Mouse (Mus musculus) kidney, adult 8-10 months (tissue): Measurements from ENCODE around the gene Tbc1d2.
"Not testable (repeated sequence)": the region's sequence is repeated elsewhere in the genome, so short reads cannot be mapped to it uniquely, and the experiment has no call there.

Experiments
- DNase-seq, 2 experiments: peaks; one replicate each; pipeline ENCODE4 v3.0.0; 2022

Gene Tbc1d2

DNA sequence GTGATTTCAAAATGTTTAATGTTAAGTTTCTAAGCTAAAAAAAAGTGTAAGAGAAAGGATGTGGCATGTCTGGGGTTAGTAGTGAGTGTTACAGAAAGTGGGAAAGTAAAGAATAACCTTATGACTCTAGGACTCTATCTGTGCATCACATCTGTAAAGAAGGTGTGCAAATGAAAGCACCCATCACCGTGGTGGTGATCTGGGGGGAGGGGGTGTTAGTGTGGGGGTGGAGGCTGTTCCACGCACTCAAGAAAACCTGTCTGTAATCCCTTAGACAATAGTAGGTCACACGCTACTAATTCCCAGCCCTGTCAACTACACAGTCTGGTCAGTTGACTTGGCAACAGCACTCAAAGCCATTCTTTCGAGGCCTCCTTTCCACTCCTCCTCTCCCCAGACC lies 8.7 kb downstream of the Tbc1d2 start:
- no peak for DNase-seq

GRCm38 (mm10) chr4:46639866-46640265 lies 10.1 kb downstream of the Tbc1d2 start:
- no peak for DNase-seq

DNA sequence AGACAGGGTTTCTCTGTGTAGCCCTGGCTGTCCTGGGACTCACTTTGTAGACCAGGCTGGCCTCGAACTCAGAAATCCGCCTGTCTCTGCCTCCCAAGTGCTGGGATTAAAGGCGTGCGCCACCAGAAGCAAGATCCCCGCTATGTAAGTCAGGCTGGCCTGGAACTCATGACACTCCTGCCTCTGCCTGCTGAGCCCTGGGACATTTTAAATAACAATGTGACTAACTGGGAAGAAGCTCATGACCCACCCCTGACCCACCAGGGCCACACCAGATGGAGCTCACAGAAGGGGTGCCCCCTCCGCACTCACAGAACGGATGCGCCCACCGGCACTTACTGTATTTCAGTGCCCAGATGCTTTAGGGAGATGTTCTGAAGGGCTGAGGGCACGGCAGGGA lies 12.8 kb downstream of the Tbc1d2 start:
- not testable (repeated sequence) for DNase-seq

DNA sequence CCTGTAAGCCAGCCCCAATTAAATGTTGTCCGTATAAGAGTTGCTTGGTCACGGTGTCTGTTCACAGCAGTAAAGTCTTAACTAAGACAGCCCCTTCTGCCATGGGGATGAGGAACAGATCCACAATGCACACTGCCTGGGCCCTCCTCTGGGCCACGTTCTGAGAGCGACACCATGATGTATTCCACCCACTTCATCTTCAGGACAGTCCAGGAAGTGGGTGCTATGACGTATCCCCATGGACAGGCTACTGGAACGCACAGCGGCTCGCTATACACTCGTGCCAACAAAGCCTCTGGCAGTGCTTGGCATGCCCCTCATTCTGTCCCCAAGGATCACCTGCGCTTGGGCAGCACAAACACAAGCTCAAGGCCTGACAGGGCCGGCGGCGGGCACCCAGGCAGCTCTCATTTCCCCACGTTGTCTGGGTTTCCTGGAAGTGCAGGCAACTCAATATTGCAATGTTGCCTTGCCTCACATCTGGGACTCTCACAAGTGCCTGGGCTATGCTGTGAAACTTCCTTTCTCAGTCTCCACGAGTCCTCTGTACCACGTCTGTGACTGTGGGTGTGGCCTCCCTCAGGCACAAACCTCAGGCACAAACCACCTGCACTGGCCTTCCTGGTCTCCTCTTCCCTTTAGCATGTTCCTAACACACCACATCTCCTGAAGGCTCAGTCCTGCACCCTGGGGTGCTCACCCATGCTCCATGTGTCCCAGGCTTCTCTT lies 14.1 kb downstream of the Tbc1d2 start:
- DNase-seq, result no peak

GRCm38 (mm10) chr4:46634881-46635280 lies 15.1 kb downstream of the Tbc1d2 start:
- no peak for DNase-seq

DNA sequence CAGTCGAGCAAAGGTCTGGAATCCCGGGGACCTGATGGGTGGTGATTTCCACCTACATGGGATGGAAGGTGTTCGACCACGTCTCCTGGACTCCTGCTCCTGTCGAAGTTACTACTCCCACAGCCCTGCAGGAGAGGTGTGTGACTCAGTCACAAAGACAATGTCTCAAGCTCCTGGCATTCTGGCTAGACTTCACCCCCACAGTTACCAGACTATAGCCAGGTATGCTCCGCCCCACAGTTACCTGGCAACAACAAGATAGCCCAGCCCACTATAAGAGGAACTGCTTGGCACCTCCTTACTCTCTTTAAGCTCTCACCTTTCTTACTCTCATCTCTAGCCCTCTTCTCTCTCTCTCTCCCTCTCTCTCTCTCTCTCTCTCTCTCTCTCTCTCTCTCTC lies 16.4 kb downstream of the Tbc1d2 start:
- not testable (repeated sequence) for DNase-seq

DNA sequence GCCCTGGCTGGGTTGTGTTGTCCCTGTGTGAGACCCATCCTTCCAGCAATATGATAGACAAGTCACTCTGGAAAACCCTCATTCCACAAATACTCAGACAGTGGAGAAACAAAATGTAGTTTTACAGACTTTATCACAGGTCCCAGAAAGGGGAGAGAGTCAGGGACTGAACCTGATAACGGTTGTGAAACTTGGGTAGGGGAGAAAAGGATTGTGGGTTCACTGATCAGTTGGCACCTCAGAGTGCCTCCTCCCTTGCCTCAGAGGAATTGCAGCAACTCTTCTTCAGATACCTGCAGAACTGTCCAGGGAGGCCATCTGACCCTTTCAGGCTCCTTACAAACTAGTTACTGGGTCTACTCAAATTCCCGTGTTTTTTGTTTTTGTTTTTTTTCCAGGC lies 17.5 kb downstream of the Tbc1d2 start:
- no peak for DNase-seq

- DNase-seq, result peak; percentile 25 to 30
Measured at GRCm38 (mm10) chr4:46630390-46630789, 19.6 kb downstream of the Tbc1d2 start.

DNA sequence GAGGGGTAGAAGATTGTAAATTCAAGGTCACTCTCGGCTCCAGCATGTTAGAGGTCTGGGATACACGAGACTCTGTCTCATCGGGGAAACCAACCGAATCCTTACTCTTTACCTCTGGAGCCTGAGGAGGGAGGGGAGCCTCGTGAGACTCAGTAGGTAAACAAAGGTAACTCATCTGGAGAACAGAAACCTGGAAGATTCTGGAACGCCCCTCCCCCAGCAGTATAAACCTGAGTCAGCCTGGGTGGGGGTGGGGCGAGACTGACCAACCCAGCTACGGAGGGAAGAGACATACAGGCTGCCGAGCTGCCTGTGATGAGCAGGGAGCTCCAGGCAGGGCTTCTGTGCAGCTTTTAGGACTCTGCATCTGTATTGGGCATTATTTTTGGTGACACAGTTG lies 21.1 kb downstream of the Tbc1d2 start:
- no peak for DNase-seq

- no peak for DNase-seq
Measured at GRCm38 (mm10) chr4:46628081-46628480, 21.9 kb downstream of the Tbc1d2 start.

DNA sequence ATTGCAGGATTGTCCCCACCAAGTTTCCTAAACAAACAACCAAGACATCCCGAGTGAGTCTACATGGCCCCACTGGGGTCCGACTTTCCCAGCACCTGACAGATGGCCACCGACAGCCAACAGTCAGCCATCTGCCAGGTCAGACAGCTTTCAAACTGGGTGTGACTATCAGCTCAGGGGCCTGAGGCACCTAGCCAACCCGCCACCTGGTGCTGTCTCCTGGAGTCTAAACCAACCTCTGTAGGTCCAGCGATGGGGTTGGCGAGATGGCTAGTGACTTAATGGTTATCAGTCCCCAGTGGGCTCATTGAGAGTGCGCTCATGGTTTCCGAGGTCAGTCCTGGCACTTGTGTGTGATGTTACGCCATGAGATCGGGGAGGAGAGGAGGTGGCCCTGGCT lies 24.9 kb downstream of the Tbc1d2 start:
- no peak for DNase-seq

DNA sequence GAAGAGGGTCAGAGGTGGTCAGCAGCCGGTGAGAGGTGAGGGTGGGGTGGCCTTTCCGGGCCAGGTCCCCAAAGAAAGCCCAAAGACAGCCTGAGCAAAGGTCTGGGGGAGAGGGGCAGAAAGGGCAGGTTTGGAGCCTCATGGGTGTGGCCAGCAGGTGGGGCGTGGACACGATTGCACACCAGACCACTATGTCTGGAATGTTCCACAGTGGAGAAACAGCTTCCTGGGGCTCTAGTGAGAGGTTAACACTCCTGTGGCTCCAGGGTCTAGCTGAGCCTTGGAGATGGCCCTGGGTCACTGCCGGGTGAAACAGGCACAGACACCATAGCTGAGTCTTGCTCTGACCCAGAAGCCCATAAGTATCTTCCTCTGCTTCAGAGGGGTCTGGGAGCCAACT lies 27.0 kb downstream of the Tbc1d2 start:
- no peak for DNase-seq

GRCm38 (mm10) chr4:46620946-46621345 lies 29.1 kb downstream of the Tbc1d2 start:
- DNase-seq, result no peak

GRCm38 (mm10) chr4:46620330-46620729 lies 29.7 kb downstream of the Tbc1d2 start:
- no peak for DNase-seq

GRCm38 (mm10) chr4:46618196-46618817 lies 31.7 kb downstream of the Tbc1d2 start:
- no peak for DNase-seq

GRCm38 (mm10) chr4:46617408-46617807 lies 32.6 kb downstream of the Tbc1d2 start:
- no peak for DNase-seq

- DNase-seq, result no peak
Measured at GRCm38 (mm10) chr4:46614641-46615040, 35.4 kb downstream of the Tbc1d2 start.

DNA sequence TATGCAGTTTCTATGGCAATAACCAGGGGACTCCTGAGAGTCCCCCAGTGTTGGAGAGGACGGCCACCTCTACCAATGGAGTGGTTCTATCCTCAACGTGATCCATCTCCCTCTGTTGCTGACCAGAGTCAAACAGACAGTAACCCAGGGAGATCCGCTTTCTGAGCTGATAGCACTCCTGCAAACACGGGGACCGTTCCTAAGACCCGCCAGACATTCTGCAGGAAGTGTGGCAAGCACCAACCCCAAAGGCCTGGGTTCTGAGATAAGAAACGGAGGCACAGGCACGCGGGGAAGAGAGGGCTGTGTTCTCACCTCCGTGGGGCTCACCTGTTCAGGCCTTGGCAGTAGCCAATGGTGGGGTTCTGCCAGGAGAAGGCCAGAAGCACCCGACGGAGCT lies 36.4 kb downstream of the Tbc1d2 start:
- no peak for DNase-seq

- peak; percentile 63 to 88 for DNase-seq
Measured at GRCm38 (mm10) chr4:46611181-46611580, 38.8 kb downstream of the Tbc1d2 start.

DNA sequence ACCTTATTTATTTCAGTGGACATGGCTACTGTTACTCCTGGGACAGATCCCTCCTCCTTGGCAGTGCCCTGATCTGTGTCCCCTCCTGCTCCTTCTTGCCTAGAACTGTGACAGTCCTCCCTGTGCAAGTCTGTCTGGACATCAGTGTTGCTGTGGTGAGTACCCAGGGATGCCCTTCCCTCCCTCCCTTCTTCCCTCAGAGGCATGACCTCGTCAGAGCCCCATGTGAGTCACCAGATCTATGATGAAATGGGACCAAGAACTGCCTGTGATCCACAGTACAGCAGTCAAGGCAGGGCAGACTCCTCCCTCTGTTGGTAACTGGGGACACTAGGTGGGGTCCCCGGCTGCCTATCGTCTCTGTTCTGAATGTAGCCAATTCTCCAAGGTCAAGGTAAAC lies 42.4 kb downstream of the Tbc1d2 start:
- no peak for DNase-seq

DNA sequence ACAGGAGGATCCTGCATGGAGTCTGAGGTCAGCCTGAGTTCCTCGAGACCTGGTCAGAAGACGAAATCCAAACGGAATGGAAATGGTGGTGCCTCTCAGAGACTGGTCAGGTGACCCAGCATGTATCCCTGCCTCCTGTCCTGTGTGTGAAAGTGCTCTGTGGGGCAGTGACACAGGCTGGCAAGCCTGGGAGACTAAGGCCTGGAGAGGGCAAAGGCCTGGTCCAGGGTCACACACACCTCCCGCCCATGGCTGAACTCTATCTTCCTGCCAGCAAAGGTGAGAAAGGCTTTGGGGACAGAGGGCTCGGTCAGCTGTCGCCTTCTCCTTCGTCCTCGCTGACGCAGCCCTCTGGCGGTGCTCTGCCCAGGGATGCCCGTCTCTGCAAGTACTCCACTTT lies 44.6 kb downstream of the Tbc1d2 start:
- no peak for DNase-seq

DNA sequence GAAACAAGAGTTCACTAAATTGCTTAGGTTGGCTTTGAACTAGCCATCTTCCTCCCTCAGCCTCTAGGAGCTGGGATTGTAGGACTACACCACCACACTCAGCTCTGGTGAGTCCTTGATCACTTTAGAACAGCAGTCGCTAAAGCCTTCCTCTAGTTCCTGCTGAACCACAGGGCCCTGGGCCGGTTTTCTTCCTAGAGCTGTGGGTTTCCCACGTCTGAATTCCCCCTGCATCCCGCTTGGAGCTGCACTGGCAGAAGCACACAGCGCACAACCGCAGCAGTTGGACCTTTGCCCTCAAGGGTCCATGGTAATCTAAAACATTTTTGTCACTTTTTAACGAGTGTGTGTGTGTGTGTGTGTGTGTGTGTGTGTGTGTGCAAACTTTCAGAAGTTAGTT lies 47.3 kb downstream of the Tbc1d2 start:
- no peak for DNase-seq

DNA sequence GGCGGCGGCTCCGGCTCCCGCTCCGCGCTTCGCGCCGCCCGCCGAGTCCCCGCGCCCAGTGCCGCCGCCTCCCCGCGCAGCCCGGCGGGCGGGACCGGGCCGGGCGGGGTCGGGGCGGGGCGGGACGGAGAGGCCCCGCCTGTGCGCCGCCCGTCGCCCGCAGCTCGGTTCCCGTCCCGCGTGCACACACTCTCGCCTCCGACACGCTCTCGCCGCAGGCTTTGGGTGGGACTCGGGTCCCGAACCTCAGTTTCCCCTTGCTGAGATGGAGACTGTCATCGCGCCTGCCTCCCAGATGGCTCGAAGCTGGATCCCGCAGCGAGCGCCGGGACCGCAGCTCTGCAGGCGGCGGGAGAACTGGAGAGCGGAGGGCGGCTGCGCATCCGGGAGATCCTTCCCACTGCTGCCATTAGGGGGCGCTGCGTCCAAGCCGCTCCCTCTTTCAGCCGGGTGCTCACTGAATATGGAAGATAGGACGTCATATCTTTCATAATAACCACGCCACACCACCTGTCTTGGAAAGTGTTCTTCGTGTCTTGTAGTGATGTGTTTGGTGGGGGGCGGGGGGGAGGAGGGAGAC lies 48.1 kb downstream of the Tbc1d2 start, which contains the start of gene Coro2a:
TSS of gene Coro2a (minus strand) at position 359 of the 580 bp plus-strand sequence.
- peak; percentile 44 to 66 for DNase-seq

DNA sequence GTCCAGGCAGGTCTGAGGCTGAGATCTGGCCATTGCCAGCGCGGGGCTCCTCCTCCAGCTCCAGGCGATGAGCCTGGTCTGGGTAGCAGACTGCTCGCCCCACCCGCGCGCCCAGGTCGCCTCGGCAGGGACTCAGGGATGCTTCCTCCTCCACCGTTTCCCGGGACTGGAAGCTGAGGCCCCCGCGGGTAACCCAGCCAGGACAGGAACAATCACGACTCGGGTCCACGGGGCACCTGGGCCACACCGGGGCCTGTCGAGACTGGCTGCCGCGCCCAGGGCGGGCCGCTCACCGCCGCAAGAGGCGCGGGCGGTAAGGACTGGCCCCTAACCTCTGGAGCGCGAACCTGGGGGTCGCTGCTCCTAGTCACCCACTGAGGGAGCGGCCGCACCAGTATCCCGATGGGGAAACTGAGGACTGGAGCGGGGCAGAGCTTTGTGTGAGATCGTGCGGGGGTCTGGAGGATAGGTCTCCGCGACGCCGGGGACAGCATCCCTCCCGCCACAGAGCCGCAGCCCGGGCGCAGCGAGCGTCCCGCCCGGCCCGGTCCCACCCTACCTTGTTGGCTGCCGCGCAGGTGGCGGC lies 48.7 kb downstream of the Tbc1d2 start:
- DNase-seq, result no peak
